Mouse (Mus musculus): ENCODE data around the gene Myh8. TPM values are rescaled to one million over a fixed set of nuclear protein-coding genes. Genes with fewer than 3 reads are reported as not detected.

The Myh8 gene
- 0.04 and 0.17 TPM in 2 replicates for polyA plus RNA-seq (2014; fragmentation: Nextera tagmentation; extraction: Ambion mirVana)

DNA sequence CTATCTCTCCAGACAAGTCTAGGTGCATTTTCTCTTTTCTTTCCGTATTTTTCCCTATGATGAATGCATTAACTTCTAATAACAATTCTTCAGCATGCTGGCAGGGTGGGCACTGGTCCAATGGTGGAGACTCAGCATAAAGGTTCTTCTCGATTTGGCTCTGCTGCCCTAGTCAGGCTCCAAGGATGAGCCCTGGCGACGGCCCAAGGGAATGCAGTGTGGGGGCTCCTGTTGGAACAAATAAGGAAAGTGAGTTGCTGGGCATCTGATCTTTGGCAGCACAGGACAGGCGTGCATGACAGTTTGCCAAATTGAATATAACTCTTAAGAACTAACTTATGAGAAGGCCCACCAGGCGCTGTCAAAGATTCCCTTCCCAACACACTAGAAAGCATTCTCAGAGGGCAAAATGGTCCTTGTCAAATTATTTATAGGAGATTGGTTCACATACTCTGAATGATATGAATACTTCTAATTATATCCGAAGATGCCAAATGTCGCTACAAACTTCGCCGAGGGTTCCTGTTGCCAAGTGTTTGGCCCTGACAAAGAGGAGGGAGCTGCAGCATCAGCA, at the start of gene Myh8:
TSS of gene Myh8 (plus strand) at position 524 of the 574 bp plus-strand sequence.
- Histone ChIP-seq H3K36me3 (ENCODE audit: control insufficient read depth, insufficient read depth, low read length) (no peaks in the 10 kb centered on the region), H3K4me1 (ENCODE audit: control insufficient read depth, insufficient read depth, low read length) (no peaks in the 10 kb centered on the region), H3K9ac (ENCODE audit: low read length) (no peak within 1 kb of the TSS), H3K9me3 (replicated peaks; ENCODE audit: control insufficient read depth, low read length) (no peaks in the 10 kb centered on the region), H3K4me2 (ENCODE audit: low read length) (no peak within 1 kb of the TSS), H3K27me3 (replicated peaks; ENCODE audit: control insufficient read depth, insufficient read depth, low read length) (no peaks in the 10 kb centered on the region), H3K27ac (ENCODE audit: low read depth, low read length) (no peak within 1 kb of the TSS), H3K4me3 (ENCODE audit: low read depth, low read length) (no peak within 1 kb of the TSS)
- DNase-seq (ENCODE audit: low spot score), result peak; percentile 61
- no peak for ATAC-seq
- 67% methylated on average over 10 of the region's 10 CpGs for WGBS

- Histone ChIP-seq H3K27me3 (replicated peaks; ENCODE audit: control insufficient read depth, insufficient read depth, low read length) (no peaks in the 10 kb centered on the region), H3K9me3 (replicated peaks; ENCODE audit: control insufficient read depth, low read length) (no peaks in the 10 kb centered on the region), H3K4me1 (ENCODE audit: control insufficient read depth, insufficient read depth, low read length) (no peaks in the 10 kb centered on the region), H3K27ac (ENCODE audit: low read depth, low read length) (no peak overlapping the region), H3K36me3 (ENCODE audit: control insufficient read depth, insufficient read depth, low read length) (no peaks in the 10 kb centered on the region), H3K9ac (ENCODE audit: low read length) (no peak overlapping the region), H3K4me3 (ENCODE audit: low read depth, low read length) (no peak overlapping the region), H3K4me2 (ENCODE audit: low read length) (no peak overlapping the region)
- WGBS, result 78% methylated on average over 3 of the region's 3 CpGs
- DNase-seq (ENCODE audit: low spot score) (no peak), ATAC-seq (no peak)
Observed at GRCm38 (mm10) chr11:67228731-67229130, 48.2 kb upstream of the Myh8 start.

DNA sequence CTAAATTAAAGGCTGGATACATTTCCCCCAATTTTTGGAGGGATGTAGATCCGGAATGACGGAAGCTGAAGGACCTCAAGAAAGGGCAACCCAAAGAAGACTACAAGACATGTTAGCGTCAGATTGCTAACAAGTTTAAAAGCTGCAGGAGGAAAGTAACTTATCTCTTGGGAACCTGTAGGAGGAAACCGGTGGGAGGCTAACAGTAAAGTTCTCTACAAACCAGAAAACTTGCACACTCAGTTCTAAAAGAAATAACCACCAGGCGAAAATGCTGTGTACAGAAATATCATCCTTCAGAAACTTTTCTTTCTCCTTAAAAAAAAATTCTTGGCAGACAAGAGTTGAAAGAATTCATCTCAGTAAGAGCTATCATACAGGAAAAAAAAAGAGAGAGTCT, 47.8 kb upstream of the Myh8 start:
- Histone ChIP-seq H3K4me2 (ENCODE audit: low read length) (no peak overlapping the region), H3K4me3 (ENCODE audit: low read depth, low read length) (no peak overlapping the region), H3K9me3 (replicated peaks; ENCODE audit: control insufficient read depth, low read length) (no peaks in the 10 kb centered on the region), H3K9ac (ENCODE audit: low read length) (no peak overlapping the region), H3K36me3 (ENCODE audit: control insufficient read depth, insufficient read depth, low read length) (no peaks in the 10 kb centered on the region), H3K27ac (ENCODE audit: low read depth, low read length) (no peak overlapping the region), H3K4me1 (ENCODE audit: control insufficient read depth, insufficient read depth, low read length) (no peaks in the 10 kb centered on the region), H3K27me3 (replicated peaks; ENCODE audit: control insufficient read depth, insufficient read depth, low read length) (no peaks in the 10 kb centered on the region)
- ATAC-seq, result no peak
- DNase-seq (ENCODE audit: low spot score), result no peak
- 91% methylated on average over 5 of the region's 5 CpGs for WGBS

DNA sequence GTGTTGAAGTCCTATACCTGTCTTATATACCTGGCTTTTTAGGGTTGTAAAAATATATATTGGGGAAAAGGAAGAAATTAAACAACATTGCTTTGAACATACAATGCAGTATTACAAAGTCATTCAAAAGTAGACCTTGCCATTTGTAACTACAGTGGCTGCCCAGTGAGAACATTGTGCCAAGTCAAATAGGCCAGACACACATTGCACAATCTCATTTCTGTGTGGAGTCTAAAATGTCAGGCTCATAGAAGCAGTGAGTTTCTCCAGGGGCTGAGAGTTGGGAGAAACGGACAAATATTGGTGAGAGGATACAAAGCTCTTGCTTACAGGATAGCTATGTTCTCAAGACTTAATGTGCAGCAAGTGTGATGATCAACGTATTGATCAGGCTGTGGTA, 47.0 kb upstream of the Myh8 start:
- Histone ChIP-seq H3K27ac (ENCODE audit: low read depth, low read length) (no peak overlapping the region), H3K4me1 (ENCODE audit: control insufficient read depth, insufficient read depth, low read length) (no peaks in the 10 kb centered on the region)
- ATAC-seq, result no peak

DNA sequence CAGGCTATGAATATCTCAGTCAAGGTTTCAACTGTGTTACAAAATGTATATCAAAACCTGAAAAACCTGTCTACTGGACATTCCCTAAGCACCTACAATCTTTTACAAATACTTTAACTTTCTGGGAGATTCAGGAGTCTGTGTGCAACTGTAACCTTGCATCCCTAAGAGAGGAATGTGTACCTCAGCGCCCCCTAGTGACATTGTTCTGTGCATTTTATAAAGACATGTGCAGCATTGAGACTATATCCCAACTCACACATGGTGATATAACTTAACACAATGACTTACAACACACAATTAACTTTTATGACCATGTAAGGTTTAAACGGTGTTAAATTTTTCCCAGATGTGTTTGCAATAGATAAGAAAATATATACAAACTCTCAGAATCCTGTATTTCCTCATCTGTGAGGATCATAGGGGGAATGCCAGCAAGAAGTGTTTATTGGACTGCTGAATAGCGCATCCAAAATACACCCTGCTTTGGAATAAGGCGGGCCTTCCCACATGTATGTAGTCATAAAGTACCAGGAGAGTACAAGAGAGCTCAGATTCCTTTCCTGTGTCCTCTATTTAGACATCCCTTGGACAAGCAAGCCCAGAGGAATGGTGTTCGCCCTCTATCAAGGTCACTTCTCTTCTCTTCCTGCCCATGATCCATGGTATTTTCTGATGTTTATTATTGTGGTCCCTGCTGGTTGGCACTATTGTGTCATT, 41.1 kb upstream of the Myh8 start:
- no peak overlapping the region for H3K9ac ChIP-seq (ENCODE audit: low read length)
- DNase-seq (ENCODE audit: low spot score) (peak; percentile 64), ATAC-seq (no peak)
- no peaks in the 10 kb centered on the region for H3K36me3 ChIP-seq (ENCODE audit: control insufficient read depth, insufficient read depth, low read length)
- no peak overlapping the region for H3K4me3 ChIP-seq (ENCODE audit: low read depth, low read length)
- H3K27ac ChIP-seq (ENCODE audit: low read depth, low read length), result no peak overlapping the region
- no peaks in the 10 kb centered on the region for H3K9me3 ChIP-seq (replicated peaks; ENCODE audit: control insufficient read depth, low read length)
- H3K4me2 ChIP-seq (ENCODE audit: low read length), result no peak overlapping the region
- no peaks in the 10 kb centered on the region for H3K4me1 ChIP-seq (ENCODE audit: control insufficient read depth, insufficient read depth, low read length)
- 67% methylated on average over 5 of the region's 5 CpGs for WGBS
- H3K27me3 ChIP-seq (replicated peaks; ENCODE audit: control insufficient read depth, insufficient read depth, low read length), result no peaks in the 10 kb centered on the region

More for the DNA sequence above, 47.0 kb upstream of the Myh8 start:
- H3K4me2 ChIP-seq (ENCODE audit: low read length), result no peak overlapping the region
- H3K9me3 ChIP-seq (replicated peaks; ENCODE audit: control insufficient read depth, low read length), result no peaks in the 10 kb centered on the region
- 89% methylated on average over 2 of the region's 2 CpGs for WGBS
- no peaks in the 10 kb centered on the region for H3K36me3 ChIP-seq (ENCODE audit: control insufficient read depth, insufficient read depth, low read length)
- no peak overlapping the region for H3K4me3 ChIP-seq (ENCODE audit: low read depth, low read length)
- no peaks in the 10 kb centered on the region for H3K27me3 ChIP-seq (replicated peaks; ENCODE audit: control insufficient read depth, insufficient read depth, low read length)
- no peak overlapping the region for H3K9ac ChIP-seq (ENCODE audit: low read length)
- no peak for DNase-seq (ENCODE audit: low spot score)

GRCm38 (mm10) chr11:67236799-67237198, 40.1 kb upstream of the Myh8 start:
- ATAC-seq (no peak), DNase-seq (ENCODE audit: low spot score) (no peak)
- H3K4me1 ChIP-seq (ENCODE audit: control insufficient read depth, insufficient read depth, low read length), result no peaks in the 10 kb centered on the region
- WGBS, result 89% methylated on average over 9 of the region's 9 CpGs
- H3K27ac ChIP-seq (ENCODE audit: low read depth, low read length), result no peak overlapping the region
- no peak overlapping the region for H3K4me3 ChIP-seq (ENCODE audit: low read depth, low read length)
- no peaks in the 10 kb centered on the region for H3K27me3 ChIP-seq (replicated peaks; ENCODE audit: control insufficient read depth, insufficient read depth, low read length)
- no peak overlapping the region for H3K4me2 ChIP-seq (ENCODE audit: low read length)
- H3K9me3 ChIP-seq (replicated peaks; ENCODE audit: control insufficient read depth, low read length), result no peaks in the 10 kb centered on the region
- no peaks in the 10 kb centered on the region for H3K36me3 ChIP-seq (ENCODE audit: control insufficient read depth, insufficient read depth, low read length)
- H3K9ac ChIP-seq (ENCODE audit: low read length), result no peak overlapping the region

- H3K9me3 ChIP-seq (replicated peaks; ENCODE audit: control insufficient read depth, low read length), result no peaks in the 10 kb centered on the region
- no peak within 1 kb of the TSS for H3K9ac ChIP-seq (ENCODE audit: low read length)
- ATAC-seq, result no peak
- no peaks in the 10 kb centered on the region for H3K4me1 ChIP-seq (ENCODE audit: control insufficient read depth, insufficient read depth, low read length)
- no peak for DNase-seq (ENCODE audit: low spot score)
- 66% methylated on average over 5 of the region's 5 CpGs for WGBS
- no peak within 1 kb of the TSS for H3K4me3 ChIP-seq (ENCODE audit: low read depth, low read length)
- H3K27ac ChIP-seq (ENCODE audit: low read depth, low read length), result no peak within 1 kb of the TSS
- H3K4me2 ChIP-seq (ENCODE audit: low read length), result no peak within 1 kb of the TSS
- H3K27me3 ChIP-seq (replicated peaks; ENCODE audit: control insufficient read depth, insufficient read depth, low read length), result no peaks in the 10 kb centered on the region
- no peaks in the 10 kb centered on the region for H3K36me3 ChIP-seq (ENCODE audit: control insufficient read depth, insufficient read depth, low read length)
Observed at GRCm38 (mm10) chr11:67237481-67238079, 39.3 kb upstream of the Myh8 start, which contains the start of gene Myh4. Gene Myh4, plus strand, starts transcription at chr11:67238029.

DNA sequence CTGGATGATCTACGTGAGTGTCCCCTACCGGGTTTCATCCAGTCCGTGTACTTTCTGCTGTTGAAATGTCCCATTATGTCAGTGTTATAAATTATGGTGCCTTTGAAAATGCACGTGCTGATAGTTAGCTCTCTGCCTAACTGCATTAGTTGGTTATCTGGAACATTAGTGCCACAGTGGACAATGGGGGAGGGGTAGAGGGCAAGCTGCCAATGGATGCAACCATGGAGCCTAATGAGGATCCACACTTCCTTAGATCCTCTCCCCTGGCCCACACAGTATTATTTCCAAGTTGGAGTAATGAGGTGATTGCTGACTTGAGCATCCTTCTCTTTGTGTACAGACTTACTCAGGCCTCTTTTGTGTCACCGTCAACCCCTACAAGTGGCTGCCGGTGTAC, 35.9 kb upstream of the Myh8 start:
- Histone ChIP-seq H3K9ac (ENCODE audit: low read length) (no peak overlapping the region), H3K4me1 (ENCODE audit: control insufficient read depth, insufficient read depth, low read length) (no peaks in the 10 kb centered on the region), H3K36me3 (ENCODE audit: control insufficient read depth, insufficient read depth, low read length) (no peaks in the 10 kb centered on the region), H3K4me3 (ENCODE audit: low read depth, low read length) (no peak overlapping the region), H3K27me3 (replicated peaks; ENCODE audit: control insufficient read depth, insufficient read depth, low read length) (no peaks in the 10 kb centered on the region), H3K27ac (ENCODE audit: low read depth, low read length) (no peak overlapping the region), H3K9me3 (replicated peaks; ENCODE audit: control insufficient read depth, low read length) (no peaks in the 10 kb centered on the region), H3K4me2 (ENCODE audit: low read length) (no peak overlapping the region)
- DNase-seq (ENCODE audit: low spot score) (no peak), ATAC-seq (no peak)
- 72% methylated on average over 6 of the region's 6 CpGs for WGBS

GRCm38 (mm10) chr11:67253691-67254090, 23.2 kb upstream of the Myh8 start:
- no peaks in the 10 kb centered on the region for H3K4me1 ChIP-seq (ENCODE audit: control insufficient read depth, insufficient read depth, low read length)
- no peaks in the 10 kb centered on the region for H3K9me3 ChIP-seq (replicated peaks; ENCODE audit: control insufficient read depth, low read length)
- no peaks in the 10 kb centered on the region for H3K36me3 ChIP-seq (ENCODE audit: control insufficient read depth, insufficient read depth, low read length)
- H3K27me3 ChIP-seq (replicated peaks; ENCODE audit: control insufficient read depth, insufficient read depth, low read length), result no peaks in the 10 kb centered on the region
- WGBS, result 94% methylated on average over 4 of the region's 4 CpGs
- no peak overlapping the region for H3K9ac ChIP-seq (ENCODE audit: low read length)
- no peak overlapping the region for H3K4me3 ChIP-seq (ENCODE audit: low read depth, low read length)
- no peak overlapping the region for H3K4me2 ChIP-seq (ENCODE audit: low read length)
- DNase-seq (ENCODE audit: low spot score) (peak; percentile 25), ATAC-seq (no peak)
- no peak overlapping the region for H3K27ac ChIP-seq (ENCODE audit: low read depth, low read length)

All from forebrain, embryonic 14.5 days (tissue).